Mouse (Mus musculus) stomach, embryonic 16.5 days (tissue): ENCODE measurements around the gene Clic5. TPM values are rescaled to one million over a fixed set of nuclear protein-coding genes. Genes with fewer than 3 reads are reported as not detected.

ENCODE experiments used
- ATAC-seq: fragments of 200-750 bp; cut with Nextera tagmentation; 2 replicates; pipeline ENCODE4 v1.8.0; 2017; ENCODE audit warnings: moderate number of reproducible peaks, moderate TSS enrichment; ENCODE audit not compliant: insufficient read depth, low FRiP score
- H3K27ac ChIP-seq: fragments of 300-500 bp; sonication (generic); 2 replicates; pipeline ENCODE4 v1.5.1; 2014; ENCODE audit warnings: low read length
- H3K27me3 ChIP-seq: fragments of 300-500 bp; sonication (generic); 2 replicates; pipeline ENCODE4 v1.6.1; 2014; ENCODE audit warnings: low read length, control low read depth, mixed read lengths; ENCODE audit not compliant: control insufficient read depth, insufficient read depth
- H3K36me3 ChIP-seq: fragments of 300-500 bp; sonication (generic); 2 replicates; pipeline ENCODE4 v1.6.1; 2014; ENCODE audit warnings: low read length; ENCODE audit not compliant: control insufficient read depth, insufficient read depth
- H3K4me1 ChIP-seq: fragments of 300-500 bp; sonication (generic); 2 replicates; pipeline ENCODE4 v1.6.1; 2014; ENCODE audit warnings: low read length, control low read depth, mixed read lengths; ENCODE audit not compliant: control insufficient read depth, insufficient read depth
- H3K4me2 ChIP-seq: fragments of 300-500 bp; sonication (generic); 2 replicates; pipeline ENCODE4 v1.6.1; 2014; ENCODE audit warnings: low read depth, low read length, mixed read lengths
- H3K4me3 ChIP-seq: fragments of 300-500 bp; sonication (generic); replicated peaks from 2 replicates; pipeline ENCODE4 v1.5.1; 2014; ENCODE audit warnings: mild to moderate bottlenecking, low read length
- H3K9ac ChIP-seq: fragments of 300-500 bp; sonication (generic); 2 replicates; pipeline ENCODE4 v1.6.1; 2014; ENCODE audit warnings: low read length
- H3K9me3 ChIP-seq: fragments of 300-500 bp; sonication (generic); replicated peaks from 2 replicates; pipeline ENCODE4 v1.6.1; 2016; ENCODE audit warnings: low read length, control low read depth; ENCODE audit not compliant: control insufficient read depth
- WGBS: fragments of 180-500 bp; shearing (Covaris S2); extraction: QIAGEN DNeasy Blood & Tissue Kit; methylation state at CpG from one replicate; pipeline ENCODE4 v1.1.7; 2014; 5-methylcytosine and 5-hydroxymethylcytosine counted together
- polyA plus RNA-seq: library from polyadenylated mRNA; unstranded; fragments of >200 nt; fragmentation: Nextera tagmentation; extraction: Ambion mirVana; gene quantifications from 2 replicates; pipeline ENCODE4 v1.2.1, GENCODE M21; 2015

Clic5 gene
- polyA plus RNA-seq, 1 experiment from 2014 or later: 7.3 TPM

DNA sequence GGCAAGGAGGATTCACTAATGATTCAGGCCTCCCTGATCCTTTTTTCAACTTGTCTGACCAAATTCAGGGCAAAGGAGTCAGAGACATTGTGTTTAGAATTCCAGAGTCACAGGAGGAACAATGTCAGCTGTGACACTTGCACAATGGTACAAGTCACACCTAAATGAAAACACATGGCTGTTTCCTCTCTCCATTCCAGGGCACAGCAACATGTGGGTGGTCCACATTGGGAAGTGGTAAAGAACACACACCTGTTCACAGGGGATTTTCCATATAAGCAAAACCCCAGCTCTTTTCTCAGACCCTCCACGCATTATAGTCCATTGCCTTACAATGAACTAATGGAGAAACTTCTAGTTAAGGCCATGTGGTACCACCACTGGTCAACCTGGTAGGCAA, 115.7 kb downstream of the Clic5 start:
- Histone ChIP-seq H3K27ac (no peak overlapping the region), H3K27me3 (no peaks in the 10 kb centered on the region), H3K9ac (no peak overlapping the region), H3K9me3 (no peaks in the 10 kb centered on the region), H3K4me3 (no peak overlapping the region), H3K4me2 (no peak overlapping the region), H3K4me1 (peaks cover 18% of the 10 kb centered on the region), H3K36me3 (no peaks in the 10 kb centered on the region)
- 86% methylated on average over 1 of the region's 1 CpGs for WGBS
- ATAC-seq: no peak

DNA sequence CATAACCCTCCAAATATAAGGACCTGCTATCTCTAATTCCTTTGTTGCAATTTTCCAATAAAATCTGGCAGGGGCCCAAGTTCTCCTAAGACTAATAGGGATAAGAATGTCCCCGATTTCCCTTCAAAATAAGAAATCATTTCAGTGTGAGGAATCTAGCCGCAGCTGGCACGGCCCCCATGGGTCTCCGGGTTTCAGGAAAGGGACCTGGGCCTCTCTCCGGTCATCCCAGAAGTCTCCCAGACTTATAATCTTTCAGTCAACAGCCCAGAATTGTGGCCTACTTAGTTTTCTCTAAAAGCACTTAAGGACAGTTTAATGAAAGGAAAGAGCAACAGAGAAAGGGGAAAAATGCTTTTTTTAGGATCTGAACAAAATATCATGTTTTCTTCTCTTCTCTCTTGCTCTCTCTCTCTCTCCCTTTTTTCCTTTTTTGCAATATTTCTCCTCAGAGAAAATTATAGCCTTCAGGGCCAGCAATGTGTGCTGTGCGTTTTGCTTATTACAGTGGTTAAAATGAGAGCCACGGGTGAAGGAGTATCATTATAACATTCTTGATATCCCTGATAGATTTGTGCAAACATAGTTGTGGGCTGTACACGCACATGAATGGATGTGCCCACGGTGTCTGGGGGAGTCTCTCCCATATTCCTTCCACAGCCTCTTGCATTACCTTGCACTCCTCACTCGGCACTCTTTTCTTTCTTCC, 121.7 kb downstream of the Clic5 start:
- Histone ChIP-seq H3K9ac (no peak overlapping the region), H3K4me3 (no peak overlapping the region), H3K36me3 (no peaks in the 10 kb centered on the region), H3K27me3 (no peaks in the 10 kb centered on the region), H3K27ac (no peak overlapping the region), H3K9me3 (no peaks in the 10 kb centered on the region), H3K4me1 (no peaks in the 10 kb centered on the region), H3K4me2 (no peak overlapping the region)
- no peak for ATAC-seq
- WGBS: 56% methylated on average over 10 of the region's 10 CpGs

DNA sequence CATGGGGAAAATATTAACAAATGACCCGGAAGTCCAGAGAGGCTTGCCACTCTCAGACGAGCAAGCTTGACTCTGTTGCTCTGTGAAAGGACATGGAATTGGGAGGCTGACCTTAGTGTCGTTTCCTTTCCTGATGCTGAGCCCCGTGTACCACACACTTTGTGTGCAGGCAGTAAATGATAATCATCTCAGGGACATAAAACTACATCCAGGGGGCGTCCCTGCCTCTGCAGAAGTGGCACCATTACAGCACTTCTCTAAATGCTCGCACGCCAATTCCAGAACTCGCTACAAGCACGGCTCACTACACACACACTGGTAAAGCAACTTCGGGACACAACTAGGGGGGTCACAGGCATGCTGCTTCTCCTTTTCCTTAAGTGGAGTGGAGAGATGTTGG, 136.9 kb downstream of the Clic5 start:
- WGBS: 79% methylated on average over 10 of the region's 10 CpGs
- Histone ChIP-seq H3K9me3 (no peaks in the 10 kb centered on the region), H3K9ac (no peak overlapping the region)

DNA sequence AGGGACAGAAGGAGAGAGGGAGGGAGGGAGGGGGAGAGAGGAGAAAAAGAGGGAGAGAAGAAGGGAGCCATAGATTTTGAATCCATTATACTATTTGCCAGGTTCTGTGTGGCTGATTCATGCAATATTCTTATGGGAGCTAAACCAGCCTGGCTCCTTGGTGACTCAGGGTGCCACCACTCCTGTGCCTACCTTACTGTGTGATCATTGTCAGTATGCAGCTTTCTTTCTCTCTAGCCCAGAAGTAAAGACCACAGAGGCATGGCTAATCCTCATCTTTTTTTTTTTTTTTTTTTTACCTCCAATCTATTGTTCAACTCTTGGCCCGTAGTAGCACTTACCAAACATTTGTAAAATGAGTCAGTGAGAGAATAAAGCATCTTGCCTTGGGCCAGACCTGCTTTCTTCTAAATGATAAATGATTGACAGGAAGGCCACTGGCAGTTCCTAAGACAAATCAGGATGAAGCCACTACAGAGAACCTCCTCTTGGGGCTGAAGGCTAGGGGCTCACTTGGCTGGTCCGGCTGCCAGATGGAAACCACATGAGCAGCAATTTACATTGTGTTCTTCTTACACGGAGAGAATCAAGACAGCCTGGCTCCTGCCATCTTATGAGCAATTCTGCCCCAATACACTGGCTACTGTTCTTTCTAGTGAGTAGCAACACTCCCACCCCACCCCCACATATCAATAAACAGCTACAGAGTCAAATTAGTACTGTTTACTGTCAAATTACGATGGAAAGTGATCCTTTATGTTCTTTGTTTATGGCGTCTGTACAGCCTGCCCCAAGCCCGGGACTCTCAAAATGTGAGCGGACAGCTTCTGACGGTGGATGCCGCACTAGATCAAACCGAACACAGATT, 139.1 kb downstream of the Clic5 start:
- H3K27ac ChIP-seq: peak overlapping the region; percentile 51; the same call in 1 of the 2 replicates
- H3K36me3 ChIP-seq: no peaks in the 10 kb centered on the region
- ATAC-seq: peak; percentile 82
- H3K4me2 ChIP-seq: peak overlapping the region; percentile 42
- H3K4me3 ChIP-seq: 0 out of 2 replicates have a peak overlapping the region, but pooled peaks have one; percentile 6
- 31% methylated on average over 10 of the region's 10 CpGs for WGBS
- H3K9me3 ChIP-seq: no peaks in the 10 kb centered on the region
- H3K27me3 ChIP-seq: no peaks in the 10 kb centered on the region
- peak overlapping the region; percentile 26; the same call in 1 of the 2 replicates for H3K9ac ChIP-seq
- peaks cover 7% of the 10 kb centered on the region; the same call in 1 of the 2 replicates for H3K4me1 ChIP-seq

More for the DNA sequence above, 136.9 kb downstream of the Clic5 start:
- Histone ChIP-seq H3K4me3 (no peak overlapping the region), H3K36me3 (no peaks in the 10 kb centered on the region), H3K27me3 (no peaks in the 10 kb centered on the region), H3K4me2 (no peak overlapping the region), H3K4me1 (peaks cover 7% of the 10 kb centered on the region; the same call in 1 of the 2 replicates), H3K27ac (no peak overlapping the region)
- no peak for ATAC-seq

DNA sequence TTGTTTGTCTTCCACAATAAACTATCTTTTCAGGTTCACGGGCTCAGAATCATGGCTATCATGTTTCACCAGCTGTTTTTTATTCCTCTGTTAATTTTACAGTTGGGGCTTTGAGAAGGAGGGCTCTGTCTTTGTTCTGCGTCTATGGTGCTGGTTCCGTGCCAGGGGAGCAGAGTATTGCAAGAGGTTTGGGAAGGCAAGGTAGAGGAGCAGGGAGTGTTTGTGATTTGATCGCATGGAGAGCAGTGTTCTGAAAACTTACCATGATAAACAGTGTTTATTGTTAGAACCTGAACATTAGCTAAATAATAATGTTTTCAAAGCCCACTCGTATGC, 139.7 kb downstream of the Clic5 start:
- Histone ChIP-seq H3K4me3 (0 out of 2 replicates have a peak overlapping the region, but pooled peaks have one; percentile 6), H3K9ac (no peak overlapping the region; the same call in 1 of the 2 replicates), H3K36me3 (no peaks in the 10 kb centered on the region), H3K9me3 (no peaks in the 10 kb centered on the region), H3K27ac (peak overlapping the region; percentile 51; the same call in 1 of the 2 replicates), H3K4me2 (peak overlapping the region; percentile 42), H3K27me3 (no peaks in the 10 kb centered on the region), H3K4me1 (peaks cover 7% of the 10 kb centered on the region; the same call in 1 of the 2 replicates)
- WGBS: 43% methylated on average over 5 of the region's 5 CpGs
- ATAC-seq: no peak

Other genes with a start within 250 kb of the Clic5 start
- 33.2 and 37.1 TPM in 2 replicates for gene Enpp5, start 109.8 kb upstream of the Clic5 start, polyA plus RNA-seq
- 5.5 and 5.9 TPM in 2 replicates for gene Enpp4, start 82.8 kb upstream of the Clic5 start, polyA plus RNA-seq